Mouse (Mus musculus) kidney, adult 9 months (tissue): ENCODE data around the gene Hoxd10.

ENCODE experiments used
- DNase-seq: peaks from one replicate; pipeline ENCODE4 v3.0.0; 2022

The Hoxd10 gene

DNA sequence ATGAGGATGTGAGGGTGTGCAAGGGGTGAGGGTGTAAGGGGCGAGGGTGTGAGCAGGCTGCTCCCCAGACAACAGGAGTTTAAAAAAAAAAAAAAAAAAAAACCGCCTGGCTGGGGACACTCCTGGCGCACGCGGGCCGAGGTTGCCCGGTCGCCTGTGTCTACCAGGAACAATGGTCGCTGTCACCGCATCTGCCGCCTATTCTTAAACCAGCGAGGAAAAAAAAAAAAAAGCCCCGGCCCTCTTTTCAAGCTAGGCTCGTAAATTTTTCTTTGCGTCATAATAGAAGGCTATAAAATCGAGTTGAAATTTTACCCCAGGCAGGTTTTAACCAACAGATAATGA lies 41.6 kb downstream of the Hoxd10 start:
- DNase-seq: no peak

DNA sequence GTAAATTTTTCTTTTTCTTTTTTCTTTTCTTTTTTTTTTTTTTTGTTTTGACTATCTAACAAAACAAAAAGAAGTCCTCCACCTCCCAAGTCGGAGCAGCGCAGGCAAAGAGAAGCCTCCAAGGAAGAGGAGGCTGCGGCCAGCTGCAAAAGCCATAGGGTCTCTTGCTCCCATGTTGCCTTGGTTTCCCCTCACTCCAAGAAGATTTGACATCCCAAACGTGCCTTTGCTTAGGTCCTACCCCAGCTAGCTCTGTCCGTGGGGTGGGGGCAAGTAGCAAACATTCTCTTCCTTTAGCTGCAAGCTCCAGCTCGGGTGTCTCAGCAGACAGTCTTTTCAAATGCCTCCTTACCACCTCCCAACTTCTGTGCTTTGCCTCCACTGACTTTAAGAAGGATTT lies 42.0 kb downstream of the Hoxd10 start:
- DNase-seq: no peak

DNA sequence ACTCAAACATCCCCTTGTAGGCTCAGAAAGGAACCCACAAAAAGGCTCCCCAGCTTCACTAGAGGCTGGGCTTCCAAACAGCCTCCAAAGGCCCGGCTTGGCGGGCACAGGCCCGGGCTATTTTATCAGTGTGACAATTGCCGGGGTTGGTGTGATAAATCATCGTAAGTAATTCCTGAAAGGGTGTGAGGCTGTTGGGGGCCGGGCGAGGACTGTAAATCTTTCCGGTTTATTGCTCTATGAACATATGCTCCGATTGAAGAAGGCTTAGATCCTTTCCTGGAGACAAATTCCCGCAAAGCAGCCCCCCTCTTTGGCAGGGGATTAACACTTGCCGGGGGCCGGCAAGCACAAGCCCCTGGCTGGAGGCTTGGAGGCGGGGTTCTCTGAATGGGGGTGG lies 42.7 kb downstream of the Hoxd10 start:
- no peak for DNase-seq

DNA sequence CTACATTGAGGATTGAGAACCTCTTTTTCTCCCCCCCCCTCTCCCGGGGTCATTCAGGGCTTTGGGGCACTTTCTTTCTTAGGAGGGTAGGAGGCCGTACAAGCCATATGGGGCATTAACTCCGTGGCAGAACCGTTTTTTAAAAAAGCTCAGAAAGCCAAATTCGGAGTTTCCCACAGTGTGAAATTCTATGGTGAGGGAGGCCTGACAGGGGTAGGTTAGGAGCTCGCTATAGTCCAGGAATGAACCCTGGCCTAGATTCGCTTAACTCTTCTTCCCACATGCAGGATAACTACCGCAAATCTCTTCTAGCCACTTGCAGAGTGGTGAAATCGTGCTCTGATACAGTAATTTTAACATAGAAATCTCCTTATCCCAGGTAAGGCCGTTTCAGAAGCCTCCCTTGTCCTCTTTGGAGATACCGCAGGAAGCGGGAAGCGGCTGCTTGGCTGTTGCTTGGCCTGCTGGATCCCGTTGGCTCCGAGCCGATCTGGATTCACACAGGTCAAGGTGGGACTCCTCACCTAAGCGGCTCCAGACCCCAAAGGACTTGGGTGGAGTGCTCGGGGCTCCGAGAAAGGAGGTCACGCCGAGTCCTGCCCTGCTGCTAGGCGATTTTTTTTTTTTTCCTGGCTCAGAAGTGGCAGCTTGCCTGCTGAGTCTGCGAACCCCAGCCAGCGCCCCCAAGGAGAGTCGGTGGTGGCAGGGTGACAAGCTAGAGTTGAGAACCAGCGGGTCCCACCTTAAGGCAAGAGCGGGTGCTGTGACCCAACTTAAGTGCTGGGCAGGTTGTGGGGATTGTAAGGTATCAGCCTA lies 43.5 kb downstream of the Hoxd10 start:
- no peak for DNase-seq

DNA sequence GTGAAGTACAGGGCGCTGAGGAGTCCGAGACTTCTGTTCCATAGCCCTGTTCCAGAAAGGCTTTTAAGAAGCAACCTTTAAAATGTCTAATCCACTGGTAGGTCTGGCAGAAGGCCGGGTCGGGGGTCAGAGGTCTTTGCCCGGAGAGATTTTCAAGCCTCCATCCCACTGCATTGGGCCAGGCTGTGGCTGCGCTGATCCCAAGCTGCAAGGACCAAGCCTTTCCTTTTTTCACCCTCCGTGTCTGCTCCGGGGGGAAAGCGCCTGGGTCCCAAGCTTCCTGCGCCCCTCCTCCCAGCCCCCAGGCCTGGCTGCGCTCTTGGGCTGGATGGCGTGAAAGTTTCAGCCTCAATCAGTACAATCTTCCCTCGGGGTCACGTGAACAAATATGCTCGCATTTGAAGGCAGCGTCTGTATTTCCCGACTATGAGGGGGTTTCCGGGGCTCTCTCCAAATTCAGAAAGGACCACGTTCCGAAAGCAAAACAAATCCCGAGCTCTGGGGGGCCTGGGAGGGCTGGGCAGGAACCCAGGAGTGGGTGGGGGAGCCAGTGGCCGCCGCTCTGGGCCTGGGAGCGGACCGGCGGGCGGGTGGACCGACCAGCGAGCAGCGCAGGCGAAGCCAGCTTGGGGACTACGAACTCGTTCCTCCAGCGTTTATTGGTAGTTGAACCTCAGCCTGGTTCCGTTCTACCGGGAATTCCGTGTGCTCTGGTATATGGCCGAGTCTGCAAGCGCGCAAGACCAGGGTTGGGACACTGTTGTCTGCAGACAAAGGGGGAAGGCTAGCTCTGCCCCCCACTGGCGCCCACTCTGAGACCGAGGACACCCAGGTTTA lies 44.3 kb downstream of the Hoxd10 start:
- no peak for DNase-seq

DNA sequence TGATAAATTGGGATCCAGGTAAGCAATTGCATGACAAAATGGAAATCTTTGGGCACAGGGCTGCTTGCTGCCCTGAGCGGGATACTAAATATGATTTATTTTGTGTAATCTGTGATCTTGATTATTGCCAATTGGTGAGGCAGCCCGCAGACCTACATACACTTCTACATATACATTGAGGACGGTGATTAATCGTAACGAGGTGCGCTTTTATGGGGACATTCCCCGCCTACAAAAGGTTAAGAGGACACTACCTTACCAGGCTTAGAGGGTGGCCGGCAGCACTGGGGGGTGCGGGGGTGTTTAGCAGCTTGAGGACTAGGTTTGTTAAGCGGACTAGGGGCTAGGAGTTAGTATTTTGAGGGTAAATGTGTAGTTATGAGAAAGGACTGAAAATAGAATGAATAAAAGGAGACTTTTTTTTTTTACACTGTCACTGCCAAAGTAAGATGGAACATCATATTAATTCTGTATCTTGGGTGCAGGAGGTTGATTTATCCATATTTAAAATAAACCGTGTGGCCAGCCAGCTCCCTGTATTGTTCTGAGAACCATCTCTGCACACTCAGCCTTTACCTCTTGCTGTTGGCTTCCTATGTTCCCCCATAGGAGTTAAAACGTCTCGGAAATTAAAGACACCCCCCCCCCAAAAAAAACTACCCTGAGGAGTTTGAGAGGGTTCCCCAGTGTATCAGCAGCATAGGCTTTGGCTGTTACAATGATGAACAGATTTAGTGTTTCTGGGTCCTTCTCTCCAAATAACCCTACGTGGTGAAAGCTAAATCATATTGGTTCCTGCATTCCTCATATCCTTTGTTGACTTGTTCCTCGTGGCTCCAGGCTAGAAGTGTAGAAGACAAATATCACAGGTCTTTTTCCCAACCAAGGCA lies 45.2 kb downstream of the Hoxd10 start:
- DNase-seq: no peak

DNA sequence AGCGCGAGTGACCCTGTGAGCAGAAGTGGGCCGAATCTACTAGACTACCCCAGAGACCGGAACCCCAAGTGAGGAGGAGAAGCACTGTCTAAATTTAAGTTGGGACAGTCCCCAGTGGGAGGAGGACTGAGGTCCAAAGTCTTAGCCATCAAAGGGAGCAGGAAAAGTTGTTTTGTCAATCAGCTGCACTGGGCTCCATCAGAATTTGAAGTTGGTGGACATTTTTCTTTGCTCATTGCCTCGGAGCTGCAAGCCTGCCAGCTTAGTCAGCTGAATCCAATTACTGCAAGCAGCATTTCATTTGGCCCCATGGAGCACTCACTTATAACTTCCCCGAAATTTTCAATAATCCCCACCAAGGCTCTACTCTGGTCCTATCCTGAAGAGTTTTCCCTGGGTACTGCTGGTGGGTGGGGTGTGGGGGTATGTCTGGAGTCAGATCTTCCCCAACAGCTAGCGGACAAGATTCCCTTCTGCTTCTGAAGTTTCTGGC lies 45.9 kb downstream of the Hoxd10 start:
- no peak for DNase-seq

DNA sequence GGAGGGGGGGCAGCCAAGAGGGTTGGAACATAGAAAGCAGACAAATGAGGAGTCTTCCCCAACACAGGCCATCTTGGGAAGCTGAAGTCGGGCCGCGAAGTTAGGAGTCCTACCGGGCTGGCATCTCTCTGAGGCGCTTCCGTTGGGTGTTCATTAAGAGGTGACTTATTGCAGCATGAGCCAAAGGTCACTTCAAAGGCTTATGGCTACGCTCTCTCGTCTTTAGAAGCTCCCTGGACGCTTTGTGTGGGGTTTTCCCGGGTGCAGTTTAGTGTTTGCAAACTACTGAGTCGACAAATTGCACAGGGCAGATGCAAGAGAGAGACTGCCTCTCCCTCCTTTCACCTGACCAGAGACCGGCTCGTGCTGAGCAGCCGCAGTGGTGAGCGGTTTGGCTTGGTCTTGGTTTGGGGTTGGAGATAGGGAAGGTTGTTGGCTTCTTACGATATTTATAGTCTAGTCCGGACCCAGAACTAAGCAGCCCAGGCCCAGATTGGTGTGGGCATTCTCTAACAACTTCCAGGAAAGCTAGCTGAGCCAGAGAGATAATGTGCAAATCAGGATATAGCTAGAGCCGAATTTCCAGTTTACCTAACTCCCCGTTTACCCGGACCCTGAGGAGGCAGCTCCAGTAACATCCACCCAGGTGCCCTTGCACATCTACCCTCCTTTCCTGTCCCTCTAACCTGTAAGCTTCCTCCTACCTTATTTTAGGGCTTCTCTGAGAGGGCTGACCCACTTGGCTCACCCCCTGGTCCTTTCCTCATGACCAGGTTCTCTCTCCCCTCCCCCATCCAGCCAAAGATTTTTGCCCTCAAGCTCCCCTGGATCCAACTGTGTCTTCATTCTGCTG lies 47.1 kb downstream of the Hoxd10 start:
- DNase-seq: no peak

DNA sequence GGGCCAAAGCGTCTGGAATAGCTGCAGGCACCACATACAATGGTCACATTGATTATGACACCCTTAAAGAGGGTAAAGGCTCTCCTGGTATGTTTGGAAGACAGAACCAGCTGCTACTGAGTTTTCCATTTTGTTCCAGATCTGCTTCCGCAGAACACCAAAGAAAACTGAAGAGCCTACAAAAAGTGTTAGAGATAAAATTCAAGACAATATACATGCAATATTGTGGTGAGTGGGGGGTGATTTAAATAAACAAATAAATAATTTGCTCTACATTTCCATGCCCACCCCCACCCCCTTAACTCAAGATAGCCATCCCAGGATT lies 47.7 kb downstream of the Hoxd10 start:
- no peak for DNase-seq

DNA sequence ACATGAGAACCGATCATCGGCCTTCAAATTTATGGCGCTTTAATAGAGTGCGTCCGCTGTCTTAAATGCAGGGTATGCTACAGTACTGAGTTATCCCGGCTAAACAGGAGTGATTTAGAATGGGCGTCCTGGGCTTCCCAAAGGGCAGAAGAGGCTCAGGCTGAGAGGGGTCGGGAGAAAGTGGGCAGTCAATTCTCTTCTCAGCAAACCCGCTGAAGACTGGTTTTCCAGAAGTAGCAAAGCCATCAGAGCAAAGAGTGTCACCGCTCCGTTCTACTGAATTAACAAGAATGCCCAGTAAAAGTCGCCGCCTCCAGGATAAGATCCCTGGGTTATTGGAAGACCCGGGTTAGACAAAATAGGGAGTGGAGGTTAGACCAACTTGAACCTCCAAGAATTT lies 48.1 kb downstream of the Hoxd10 start:
- no peak for DNase-seq

DNA sequence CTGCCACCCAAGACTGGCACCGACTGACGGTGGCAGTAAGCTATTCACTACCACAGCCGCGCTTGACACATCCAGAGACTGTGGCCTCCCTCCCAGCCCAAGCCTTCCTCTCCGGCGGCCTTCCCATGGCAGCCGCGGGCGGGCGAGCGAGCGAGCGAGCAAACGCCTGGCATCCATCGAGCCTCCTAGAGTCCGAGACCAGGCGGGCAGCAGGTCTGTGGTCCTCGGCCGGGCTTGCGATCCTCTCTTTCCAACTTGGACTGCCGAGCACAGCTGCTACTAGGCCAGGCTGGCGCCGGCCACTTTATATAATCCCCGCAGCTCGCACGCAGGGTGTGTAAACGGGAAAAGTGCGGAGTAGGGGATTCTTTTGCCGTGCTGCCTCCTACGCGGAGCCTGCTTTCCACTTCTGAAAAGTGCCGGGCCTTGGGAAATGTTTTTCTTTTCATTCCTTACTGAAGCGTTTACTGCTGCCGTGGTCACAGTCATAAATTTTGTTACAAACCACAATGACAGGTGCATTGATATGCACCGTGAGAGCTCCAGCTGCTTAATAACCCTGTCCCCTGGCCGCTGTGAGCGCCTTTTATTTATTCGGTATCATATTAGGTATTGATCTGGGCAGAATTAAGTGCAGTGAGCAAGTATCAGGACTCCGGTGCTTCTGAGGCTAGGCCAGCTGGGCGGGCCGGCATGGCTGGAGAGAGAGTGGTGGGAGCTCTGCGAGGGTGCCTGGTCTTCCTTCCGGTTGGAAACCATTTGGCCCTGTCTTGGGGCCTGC lies 48.8 kb downstream of the Hoxd10 start:
- DNase-seq: no peak

DNA sequence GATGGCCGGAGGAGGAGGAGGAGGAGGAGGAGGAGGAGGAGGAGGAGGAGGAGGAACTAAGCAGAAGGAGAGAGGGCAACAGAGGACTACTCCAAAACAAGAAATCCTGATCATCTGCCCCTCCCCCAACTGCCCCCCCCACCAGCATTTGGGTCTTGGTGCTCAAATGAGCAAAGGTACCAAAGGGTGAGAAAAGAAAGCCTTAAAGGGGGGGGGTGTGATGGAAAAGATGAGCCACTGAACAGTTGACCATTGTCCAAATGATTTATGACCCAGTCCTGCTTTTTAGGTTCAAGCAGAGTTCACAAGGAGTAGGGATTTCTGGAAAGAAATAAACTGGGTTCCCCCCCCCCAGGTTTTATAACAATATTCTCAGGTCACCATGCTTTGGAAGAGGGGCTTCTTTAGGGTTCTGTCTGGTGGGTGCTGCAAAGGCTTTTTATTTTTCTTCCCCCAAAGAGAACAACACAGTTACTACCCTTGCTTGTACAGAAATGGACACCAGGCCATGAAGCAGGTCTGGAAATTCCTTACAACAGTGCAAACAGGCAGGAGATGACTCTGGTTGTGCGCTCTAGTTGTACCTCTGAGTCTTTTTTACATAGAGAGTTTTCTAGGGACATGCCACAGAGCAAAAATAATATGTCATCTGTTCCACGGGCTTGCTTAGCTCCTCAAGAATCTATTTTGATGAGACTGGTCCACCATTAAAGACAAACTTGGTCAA lies 49.7 kb downstream of the Hoxd10 start:
- no peak for DNase-seq

DNA sequence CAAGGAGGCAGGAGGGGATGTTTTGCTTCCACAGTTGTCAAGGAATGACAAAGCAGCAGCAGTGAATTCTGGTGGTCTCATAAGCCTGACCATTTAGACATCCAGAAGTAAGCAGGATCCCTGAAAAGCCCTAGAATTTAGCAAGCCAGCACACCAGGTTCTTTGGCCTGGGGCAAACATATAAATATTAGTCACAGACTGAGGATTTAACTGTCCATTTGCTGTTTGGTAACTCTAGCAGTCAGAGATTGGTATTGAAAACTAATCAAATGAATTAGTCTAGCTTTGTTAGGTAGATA lies 50.2 kb downstream of the Hoxd10 start:
- DNase-seq: no peak
